Mouse (Mus musculus) cortical plate, adult 2 months (tissue): ENCODE measurements around the gene Lpcat2. TPM values are rescaled to one million over a fixed set of nuclear protein-coding genes. Genes with fewer than 3 reads are reported as not detected.

Experiments
- H3K27ac ChIP-seq: fragments of 200-500 bp; 2 replicates; pipeline ENCODE4 v1.5.1; 2012; ENCODE audit warnings: low read length, control low read depth, inconsistent platforms; ENCODE audit not compliant: insufficient read depth
- H3K4me1 ChIP-seq: fragments of 200-500 bp; 2 replicates; pipeline ENCODE4 v1.6.1; 2011; ENCODE audit warnings: low read length; ENCODE audit not compliant: control insufficient read depth, insufficient read depth
- H3K4me3 ChIP-seq: fragments of 200-500 bp; 2 replicates; pipeline ENCODE4 v1.5.1; 2011; ENCODE audit warnings: mild to moderate bottlenecking, low read length, control low read depth; ENCODE audit not compliant: insufficient read depth
- CTCF ChIP-seq: fragments of 200-500 bp; IDR thresholded peaks from 2 replicates; pipeline ENCODE4 v1.5.1; 2011; ENCODE audit warnings: mild to moderate bottlenecking, control low read depth, low read length; ENCODE audit not compliant: insufficient read depth; ENCODE audit errors: extremely low read depth
- POLR2A ChIP-seq: fragments of 200-500 bp; IDR thresholded peaks from 2 replicates; pipeline ENCODE4 v1.6.1; 2011; ENCODE audit warnings: mild to moderate bottlenecking, low read length, control low read depth; ENCODE audit not compliant: insufficient read depth; ENCODE audit errors: extremely low read depth
- polyA plus RNA-seq: library from polyadenylated mRNA; depleted of rRNA; stranded (reverse); fragments of >200 nt; gene quantifications from 2 replicates; pipeline ENCODE4 v1.2.3, GENCODE M21; 2012

The Lpcat2 gene
- polyA plus RNA-seq, 1 experiment = 13.7 TPM

GRCm38 (mm10) chr8:92834065-92834731, 20.9 kb upstream of the Lpcat2 start:
- Histone ChIP-seq H3K4me3 (no peak overlapping the region), H3K4me1 (no peaks in the 10 kb centered on the region), H3K27ac (no peak overlapping the region)
- TF ChIP-seq POLR2A (no peak), CTCF (no peak)

DNA sequence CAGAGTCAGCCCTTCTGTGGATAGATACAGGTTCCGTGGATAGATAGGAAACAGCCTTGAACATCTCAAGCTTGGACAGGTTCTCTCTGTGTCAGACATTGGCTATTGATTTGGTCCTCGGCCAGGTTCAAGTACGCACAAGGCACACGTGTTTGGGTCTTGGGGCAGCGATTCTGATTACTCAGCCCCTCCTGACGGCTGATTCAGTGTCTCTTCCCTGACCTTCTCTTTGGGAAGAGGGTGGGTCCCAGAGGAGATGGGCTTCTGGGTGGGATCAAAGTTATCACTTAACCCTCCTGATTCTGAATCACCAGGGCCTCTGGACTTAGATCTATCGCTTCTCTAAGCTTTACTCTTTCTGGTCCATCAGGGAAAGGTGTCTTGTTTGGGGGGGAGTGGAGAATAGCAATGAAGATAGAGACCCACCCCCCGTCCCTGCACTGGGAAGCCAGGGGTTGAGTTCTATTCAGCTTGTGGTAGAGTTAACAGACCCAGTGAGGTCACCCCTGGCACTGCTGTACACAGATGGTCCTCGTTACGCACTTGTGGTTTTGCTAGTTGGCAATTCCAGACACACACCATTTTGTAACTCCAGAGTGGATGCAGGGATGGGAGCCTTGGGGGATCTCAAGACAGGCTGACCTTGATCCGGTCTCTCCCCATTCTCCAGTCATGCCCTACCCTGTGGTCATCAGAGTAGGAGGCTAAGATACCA, 20.2 kb upstream of the Lpcat2 start:
- Histone ChIP-seq H3K4me3 (no peak overlapping the region), H3K4me1 (no peaks in the 10 kb centered on the region), H3K27ac (no peak overlapping the region)
- no peak for TF ChIP-seq CTCF
- TF ChIP-seq POLR2A = no peak

GRCm38 (mm10) chr8:92835901-92836300, 19.2 kb upstream of the Lpcat2 start:
- Histone ChIP-seq H3K27ac (no peak overlapping the region), H3K4me1 (no peaks in the 10 kb centered on the region), H3K4me3 (no peak overlapping the region)
- TF ChIP-seq CTCF = no peak
- TF ChIP-seq POLR2A = no peak

DNA sequence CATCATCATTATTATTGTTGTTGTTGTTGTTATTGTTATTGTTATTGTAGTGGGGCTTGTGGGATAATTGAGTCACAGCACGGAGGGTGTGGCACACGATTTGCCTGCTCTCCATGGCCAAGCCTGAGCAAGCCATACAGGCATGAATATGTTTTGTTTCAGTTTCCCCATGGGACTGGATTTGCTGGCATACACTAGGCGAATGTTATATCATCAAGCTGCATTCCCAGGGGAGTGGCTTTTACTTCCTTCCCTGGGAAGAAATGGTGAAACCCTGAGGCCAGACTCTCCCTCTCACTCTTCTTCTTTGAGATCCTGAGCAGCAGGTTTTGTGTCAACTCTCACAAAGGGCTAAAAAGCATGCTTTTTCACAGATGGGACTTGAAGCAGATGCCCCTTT, 16.5 kb upstream of the Lpcat2 start:
- TF ChIP-seq CTCF (no peak), POLR2A (no peak)
- H3K27ac ChIP-seq = no peak overlapping the region
- H3K4me3 ChIP-seq = no peak overlapping the region
- H3K4me1 ChIP-seq = no peaks in the 10 kb centered on the region

- H3K27ac ChIP-seq = no peak overlapping the region
- TF ChIP-seq CTCF = no peak
- no peaks in the 10 kb centered on the region for H3K4me1 ChIP-seq
- no peak overlapping the region for H3K4me3 ChIP-seq
Observed at GRCm38 (mm10) chr8:92839161-92839560, 16.0 kb upstream of the Lpcat2 start.

DNA sequence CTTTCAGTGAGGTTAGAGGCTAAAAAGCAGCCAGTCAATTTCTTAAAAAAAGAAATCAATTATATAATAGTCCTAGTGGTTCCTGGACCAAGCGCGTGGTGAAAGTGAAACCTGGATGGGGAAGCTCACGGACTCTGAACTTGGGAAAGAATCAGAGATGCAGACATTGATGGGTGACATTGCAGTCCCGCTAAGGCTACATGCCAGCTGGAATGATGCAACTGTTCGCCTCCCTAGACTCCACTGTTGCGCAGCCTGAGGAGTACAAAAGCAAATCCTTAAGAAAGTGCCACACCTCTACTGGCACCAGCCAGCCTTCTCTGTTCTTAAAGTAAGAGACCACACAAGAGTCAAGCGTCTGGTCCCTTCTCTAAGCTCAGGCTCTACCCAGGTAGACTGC, 15.3 kb upstream of the Lpcat2 start:
- TF ChIP-seq POLR2A (no peak), CTCF (no peak)
- Histone ChIP-seq H3K27ac (no peak overlapping the region), H3K4me3 (no peak overlapping the region), H3K4me1 (no peaks in the 10 kb centered on the region)

GRCm38 (mm10) chr8:92846684-92847083, 8.5 kb upstream of the Lpcat2 start:
- TF ChIP-seq POLR2A = no peak
- TF ChIP-seq CTCF = no peak
- Histone ChIP-seq H3K27ac (no peak overlapping the region), H3K4me1 (peaks cover 3% of the 10 kb centered on the region), H3K4me3 (no peak overlapping the region)

DNA sequence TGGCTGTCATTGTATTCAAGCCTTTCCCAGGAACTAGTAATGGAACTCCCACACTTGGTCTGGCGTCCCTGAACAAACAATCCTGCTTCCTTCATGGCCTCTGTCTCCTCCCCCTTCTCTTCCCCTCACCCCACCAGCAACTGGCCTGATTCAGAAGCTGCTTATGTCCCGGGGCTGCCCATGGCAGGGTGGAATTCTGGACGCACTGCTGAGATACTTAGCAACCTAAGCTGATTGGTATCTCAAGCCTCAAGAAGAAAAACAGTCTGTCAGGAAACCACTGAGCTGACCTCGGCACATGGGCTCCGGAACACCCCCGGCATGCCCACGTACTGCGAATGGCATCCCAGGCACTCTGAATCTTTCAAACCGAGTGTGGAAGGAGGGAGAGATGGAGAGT, 7.8 kb upstream of the Lpcat2 start:
- no peak for TF ChIP-seq POLR2A
- no peak for TF ChIP-seq CTCF
- no peak overlapping the region for H3K27ac ChIP-seq
- no peak overlapping the region for H3K4me3 ChIP-seq
- peaks cover 3% of the 10 kb centered on the region for H3K4me1 ChIP-seq

DNA sequence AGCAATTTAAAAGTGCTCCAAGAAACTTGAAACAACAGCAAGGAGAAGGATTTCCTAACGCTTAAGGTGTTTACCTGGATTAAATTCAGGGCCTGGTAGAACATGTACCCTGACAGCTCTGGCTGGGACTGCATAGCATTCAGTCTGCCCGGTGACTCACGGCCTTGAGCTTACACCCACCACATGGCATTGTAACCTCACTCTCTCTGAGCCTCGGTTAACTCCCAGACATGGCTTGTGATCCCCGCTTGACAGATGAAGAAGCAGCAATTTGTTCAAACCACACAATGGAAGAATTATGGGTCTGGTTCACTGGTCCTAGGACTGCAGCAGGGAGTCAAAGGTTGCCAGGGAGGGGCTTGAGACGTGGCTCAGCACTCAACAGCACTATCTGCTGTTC, 5.9 kb upstream of the Lpcat2 start:
- TF ChIP-seq CTCF (no peak), POLR2A (no peak)

GRCm38 (mm10) chr8:92850239-92850638, 4.9 kb upstream of the Lpcat2 start:
- Histone ChIP-seq H3K4me1 (peaks cover 3% of the 10 kb centered on the region), H3K27ac (no peak overlapping the region), H3K4me3 (no peak overlapping the region)
- no peak for TF ChIP-seq POLR2A

More for the DNA sequence above, 5.9 kb upstream of the Lpcat2 start:
- Histone ChIP-seq H3K27ac (no peak overlapping the region), H3K4me1 (peaks cover 3% of the 10 kb centered on the region), H3K4me3 (no peak overlapping the region)

- no peak overlapping the region for H3K4me3 ChIP-seq
- no peak overlapping the region for H3K27ac ChIP-seq
- TF ChIP-seq POLR2A (no peak), CTCF (no peak)
- peaks cover 3% of the 10 kb centered on the region for H3K4me1 ChIP-seq
Observed at GRCm38 (mm10) chr8:92851381-92851780, 3.8 kb upstream of the Lpcat2 start.
